Mouse (Mus musculus) embryonic facial prominence, embryonic 12.5 days (tissue): ENCODE measurements around the gene Dab1. TPM values are rescaled to one million over a fixed set of nuclear protein-coding genes. Genes with fewer than 3 reads are reported as not detected.

Experiments used
- ATAC-seq: fragments of 200-750 bp; cut with Nextera tagmentation; 2 replicates; pipeline ENCODE4 v1.8.0; 2017; ENCODE audit not compliant: insufficient number of reproducible peaks, insufficient read depth, low FRiP score, low TSS enrichment
- H3K27ac ChIP-seq: fragments of 300-500 bp; sonication (generic); 2 replicates; pipeline ENCODE4 v1.5.1; 2016; ENCODE audit warnings: mild to moderate bottlenecking
- H3K27me3 ChIP-seq: fragments of 300-500 bp; sonication (generic); 2 replicates; pipeline ENCODE4 v1.6.1; 2016; ENCODE audit warnings: mild to moderate bottlenecking, moderate library complexity
- H3K36me3 ChIP-seq: fragments of 300-500 bp; sonication (generic); 2 replicates; pipeline ENCODE4 v1.6.1; 2016; ENCODE audit warnings: mild to moderate bottlenecking
- H3K4me1 ChIP-seq: fragments of 300-500 bp; sonication (generic); 2 replicates; pipeline ENCODE4 v1.6.1; 2016
- H3K4me2 ChIP-seq: fragments of 300-500 bp; sonication (generic); replicated peaks from 2 replicates; pipeline ENCODE4 v1.6.1; 2016; ENCODE audit warnings: mild to moderate bottlenecking, moderate library complexity
- H3K4me3 ChIP-seq: fragments of 300-500 bp; sonication (generic); 2 replicates; pipeline ENCODE4 v1.5.1; 2016; ENCODE audit warnings: mild to moderate bottlenecking
- H3K9ac ChIP-seq: fragments of 300-500 bp; sonication (generic); 2 replicates; pipeline ENCODE4 v1.6.1; 2016; ENCODE audit warnings: mild to moderate bottlenecking, moderate library complexity
- H3K9me3 ChIP-seq: fragments of 300-500 bp; sonication (generic); 2 replicates; pipeline ENCODE4 v1.6.1; 2016; ENCODE audit warnings: mild to moderate bottlenecking, moderate library complexity
- WGBS: fragments of 180-500 bp; shearing (Covaris S2); methylation state at CpG from one replicate; pipeline ENCODE4 v1.1.7; 2016; 5-methylcytosine and 5-hydroxymethylcytosine counted together
- polyA plus RNA-seq: library from polyadenylated mRNA; unstranded; fragments of >200 nt; fragmentation: Nextera tagmentation; extraction: Ambion mirVana; gene quantifications from 2 replicates; pipeline ENCODE4 v1.2.1, GENCODE M21; 2016

Gene Dab1
- polyA plus RNA-seq, 1 experiment from 2014 or later: 23.7 TPM

DNA sequence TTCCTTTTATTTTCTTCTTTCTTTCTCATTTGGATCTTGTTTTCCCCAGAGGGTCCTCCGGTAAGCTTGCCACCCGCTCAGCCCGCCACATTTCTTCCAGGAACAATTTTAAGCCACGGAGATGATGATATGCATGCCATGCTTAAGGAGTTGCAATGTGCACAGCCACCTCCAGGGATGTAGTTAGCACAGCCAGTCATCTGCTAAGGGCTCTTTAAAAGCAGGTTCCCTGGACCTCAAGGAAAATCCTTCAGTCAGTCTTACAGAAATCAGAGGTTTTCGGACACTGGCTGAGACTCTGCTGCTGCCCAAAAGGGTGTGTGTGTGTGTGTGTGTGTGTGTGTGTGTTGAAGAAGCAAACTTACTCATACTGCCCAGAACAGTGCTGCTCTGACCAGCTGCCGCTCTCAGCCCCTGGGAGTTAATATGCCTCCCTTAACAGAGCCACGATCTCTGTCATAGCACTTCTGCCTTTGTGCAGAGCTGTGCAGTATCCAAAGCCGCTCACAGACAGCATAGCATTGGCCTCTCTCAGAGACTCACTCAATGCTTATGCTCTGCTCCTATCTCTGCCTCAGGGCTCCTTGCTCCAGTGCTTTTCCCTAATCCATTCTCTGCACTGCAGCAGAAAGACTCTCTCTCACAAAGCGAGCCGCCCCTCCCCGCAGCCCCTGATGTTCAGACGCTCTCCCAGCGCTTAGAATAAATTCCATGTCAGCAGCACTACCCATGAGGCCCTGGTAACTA lies 1141.9 kb downstream of the Dab1 start:
- Histone ChIP-seq H3K4me1 (peaks cover 6% of the 10 kb centered on the region; the same call in 1 of the 2 replicates), H3K27ac (no peak overlapping the region), H3K9me3 (no peaks in the 10 kb centered on the region), H3K4me2 (no peak overlapping the region), H3K36me3 (no peaks in the 10 kb centered on the region), H3K4me3 (no peak overlapping the region), H3K27me3 (no peaks in the 10 kb centered on the region), H3K9ac (no peak overlapping the region)
- WGBS: 44% methylated on average over 13 of the region's 13 CpGs
- ATAC-seq: 0 out of 2 replicates have a peak, but pooled peaks have one; percentile 64

GRCm38 (mm10) chr4:104766065-104766464 lies 1146.9 kb downstream of the Dab1 start, which contains the start of gene C8b:
Gene C8b (plus strand): TSS chr4:104766317.
- H3K4me1 ChIP-seq: peaks cover 3% of the 10 kb centered on the region; the same call in 1 of the 2 replicates
- WGBS: 88% methylated on average over 8 of the region's 8 CpGs
- no peak within 1 kb of the TSS for H3K27ac ChIP-seq
- H3K9me3 ChIP-seq: no peaks in the 10 kb centered on the region
- no peaks in the 10 kb centered on the region for H3K27me3 ChIP-seq
- no peak for ATAC-seq
- H3K36me3 ChIP-seq: no peaks in the 10 kb centered on the region
- no peak within 1 kb of the TSS for H3K9ac ChIP-seq
- no peak within 1 kb of the TSS for H3K4me3 ChIP-seq
- no peak within 1 kb of the TSS for H3K4me2 ChIP-seq

DNA sequence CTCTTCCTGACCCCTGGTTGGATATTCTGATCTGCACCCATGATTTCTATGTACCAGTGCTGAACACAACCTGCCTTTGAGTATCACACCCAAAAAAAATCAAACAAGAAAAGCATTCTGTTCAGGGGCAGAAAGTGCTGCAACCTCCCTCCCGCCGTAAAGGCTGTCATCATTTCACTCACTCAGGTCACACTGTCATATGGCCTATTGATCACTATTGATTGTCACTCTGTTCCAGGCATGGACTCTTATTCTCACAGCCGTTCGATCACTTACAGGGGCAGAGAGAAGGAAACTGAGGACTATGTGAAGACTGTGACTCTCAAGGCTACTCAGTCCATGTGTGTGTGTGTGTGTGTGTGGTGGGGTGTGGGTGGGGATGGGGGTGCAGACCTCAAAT lies 1149.0 kb downstream of the Dab1 start:
- ATAC-seq: no peak
- 85% methylated on average over 4 of the region's 4 CpGs for WGBS
- Histone ChIP-seq H3K4me1 (no peaks in the 10 kb centered on the region), H3K36me3 (no peaks in the 10 kb centered on the region), H3K4me2 (no peak overlapping the region), H3K27me3 (no peaks in the 10 kb centered on the region), H3K9me3 (no peaks in the 10 kb centered on the region), H3K4me3 (no peak overlapping the region), H3K27ac (no peak overlapping the region), H3K9ac (no peak overlapping the region)

DNA sequence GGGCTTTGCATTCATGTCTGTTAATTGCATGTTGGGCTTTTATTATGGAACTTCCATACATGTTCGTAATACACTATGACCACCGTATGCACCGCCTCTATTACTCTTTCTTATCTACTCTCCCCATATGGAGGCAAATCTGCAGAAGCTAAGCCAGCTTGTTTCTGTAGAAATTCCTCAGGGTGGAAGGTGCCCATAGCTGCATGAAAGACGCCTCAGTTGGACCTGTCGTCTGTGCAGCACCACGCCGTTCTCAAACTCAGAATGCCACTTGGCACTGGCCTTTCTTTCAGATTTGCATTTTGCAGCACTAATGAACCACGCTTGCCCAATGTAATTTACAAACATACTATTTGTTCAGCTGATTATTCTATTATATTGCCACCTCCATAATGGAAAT lies 1150.4 kb downstream of the Dab1 start:
- 87% methylated on average over 8 of the region's 8 CpGs for WGBS
- Histone ChIP-seq H3K27me3 (no peaks in the 10 kb centered on the region), H3K36me3 (no peaks in the 10 kb centered on the region), H3K4me2 (no peak overlapping the region), H3K4me3 (no peak overlapping the region), H3K27ac (no peak overlapping the region), H3K4me1 (no peaks in the 10 kb centered on the region), H3K9me3 (no peaks in the 10 kb centered on the region), H3K9ac (no peak overlapping the region)
- no peak for ATAC-seq

DNA sequence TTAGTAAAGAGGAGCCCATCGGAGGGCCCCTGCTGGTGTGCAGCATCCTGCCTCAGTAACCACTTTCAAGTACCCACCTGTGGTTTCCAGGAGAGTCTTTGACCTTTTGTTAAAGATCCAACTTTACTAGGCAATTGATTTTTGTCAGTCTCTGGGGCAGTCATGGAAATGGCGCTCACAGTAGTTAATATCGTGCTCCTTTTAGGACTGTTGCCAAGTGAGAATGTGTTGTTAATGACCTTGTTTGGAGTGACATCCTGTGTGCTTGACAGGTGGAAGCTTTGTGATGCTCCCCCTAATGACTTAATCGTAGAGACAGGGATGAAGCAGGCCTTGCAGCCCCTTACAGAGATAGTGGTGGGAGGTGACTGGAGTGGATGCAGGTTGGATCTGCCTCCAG lies 1151.2 kb downstream of the Dab1 start:
- 71% methylated on average over 4 of the region's 4 CpGs for WGBS
- no peaks in the 10 kb centered on the region for H3K4me1 ChIP-seq
- no peak overlapping the region for H3K4me3 ChIP-seq
- no peak overlapping the region for H3K4me2 ChIP-seq
- H3K9ac ChIP-seq: no peak overlapping the region
- no peaks in the 10 kb centered on the region for H3K36me3 ChIP-seq
- ATAC-seq: no peak
- H3K27ac ChIP-seq: no peak overlapping the region
- H3K27me3 ChIP-seq: no peaks in the 10 kb centered on the region
- no peaks in the 10 kb centered on the region for H3K9me3 ChIP-seq

GRCm38 (mm10) chr4:104775601-104776000 lies 1156.4 kb downstream of the Dab1 start:
- H3K27me3 ChIP-seq: no peaks in the 10 kb centered on the region
- ATAC-seq: no peak
- H3K9me3 ChIP-seq: no peaks in the 10 kb centered on the region
- no peak overlapping the region for H3K4me2 ChIP-seq
- no peak overlapping the region for H3K27ac ChIP-seq
- H3K4me1 ChIP-seq: no peaks in the 10 kb centered on the region
- no peaks in the 10 kb centered on the region for H3K36me3 ChIP-seq
- whole genome bisulfite sequencing: 45% methylated on average over 3 of the region's 3 CpGs
- no peak overlapping the region for H3K9ac ChIP-seq
- no peak overlapping the region for H3K4me3 ChIP-seq

DNA sequence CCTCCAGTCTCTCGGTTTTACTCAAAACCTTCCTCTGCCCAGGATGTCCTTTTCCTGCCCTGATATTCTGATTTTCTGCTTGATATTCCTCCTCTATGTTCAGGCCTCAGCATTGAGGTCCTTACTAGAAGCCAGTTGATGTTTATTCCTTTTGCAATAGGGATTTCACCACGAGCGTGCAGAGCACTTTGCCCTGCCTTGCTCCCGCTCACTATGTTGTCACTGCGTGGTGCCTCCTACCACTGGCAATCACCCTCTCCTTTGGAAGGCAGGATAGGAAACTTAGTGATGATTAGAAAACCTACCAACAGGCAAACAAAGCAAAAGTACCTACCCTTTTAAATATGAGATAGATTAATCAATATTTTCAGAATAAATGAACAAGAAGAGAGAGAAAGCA lies 1160.3 kb downstream of the Dab1 start:
- ATAC-seq: no peak
- Histone ChIP-seq H3K4me2 (no peak overlapping the region), H3K4me1 (no peaks in the 10 kb centered on the region), H3K36me3 (no peaks in the 10 kb centered on the region), H3K27ac (no peak overlapping the region), H3K9ac (no peak overlapping the region), H3K4me3 (no peak overlapping the region), H3K27me3 (no peaks in the 10 kb centered on the region), H3K9me3 (no peaks in the 10 kb centered on the region)
- WGBS: 79% methylated on average over 5 of the region's 5 CpGs

- Histone ChIP-seq H3K27ac (no peak overlapping the region), H3K9me3 (no peaks in the 10 kb centered on the region), H3K27me3 (no peaks in the 10 kb centered on the region), H3K36me3 (no peaks in the 10 kb centered on the region), H3K9ac (no peak overlapping the region), H3K4me1 (no peaks in the 10 kb centered on the region), H3K4me2 (no peak overlapping the region), H3K4me3 (no peak overlapping the region)
- no peak for ATAC-seq
- WGBS: 91% methylated on average over 3 of the region's 3 CpGs
Measured at GRCm38 (mm10) chr4:104781441-104781840, 1162.3 kb downstream of the Dab1 start.

- ATAC-seq: no peak
- Histone ChIP-seq H3K4me3 (no peak overlapping the region), H3K9ac (no peak overlapping the region), H3K36me3 (no peaks in the 10 kb centered on the region), H3K27me3 (no peaks in the 10 kb centered on the region), H3K9me3 (no peaks in the 10 kb centered on the region), H3K27ac (no peak overlapping the region), H3K4me2 (no peak overlapping the region), H3K4me1 (no peaks in the 10 kb centered on the region)
- WGBS: 82% methylated on average over 4 of the region's 4 CpGs
Measured at GRCm38 (mm10) chr4:104782346-104782745, 1163.2 kb downstream of the Dab1 start.

GRCm38 (mm10) chr4:104792111-104792510 lies 1173.0 kb downstream of the Dab1 start:
- Histone ChIP-seq H3K9ac (no peak overlapping the region), H3K27ac (no peak overlapping the region), H3K36me3 (no peaks in the 10 kb centered on the region), H3K4me2 (no peak overlapping the region), H3K4me3 (no peak overlapping the region), H3K4me1 (no peaks in the 10 kb centered on the region), H3K27me3 (no peaks in the 10 kb centered on the region), H3K9me3 (no peaks in the 10 kb centered on the region)
- ATAC-seq: no peak
- WGBS: 86% methylated on average over 4 of the region's 4 CpGs
